Mouse (Mus musculus): ENCODE data around the gene Bfar.
"Not testable (repeated sequence)": the region's sequence is repeated elsewhere in the genome, so short reads cannot be mapped to it uniquely, and the experiment has no call there.

Gene Bfar

DNA sequence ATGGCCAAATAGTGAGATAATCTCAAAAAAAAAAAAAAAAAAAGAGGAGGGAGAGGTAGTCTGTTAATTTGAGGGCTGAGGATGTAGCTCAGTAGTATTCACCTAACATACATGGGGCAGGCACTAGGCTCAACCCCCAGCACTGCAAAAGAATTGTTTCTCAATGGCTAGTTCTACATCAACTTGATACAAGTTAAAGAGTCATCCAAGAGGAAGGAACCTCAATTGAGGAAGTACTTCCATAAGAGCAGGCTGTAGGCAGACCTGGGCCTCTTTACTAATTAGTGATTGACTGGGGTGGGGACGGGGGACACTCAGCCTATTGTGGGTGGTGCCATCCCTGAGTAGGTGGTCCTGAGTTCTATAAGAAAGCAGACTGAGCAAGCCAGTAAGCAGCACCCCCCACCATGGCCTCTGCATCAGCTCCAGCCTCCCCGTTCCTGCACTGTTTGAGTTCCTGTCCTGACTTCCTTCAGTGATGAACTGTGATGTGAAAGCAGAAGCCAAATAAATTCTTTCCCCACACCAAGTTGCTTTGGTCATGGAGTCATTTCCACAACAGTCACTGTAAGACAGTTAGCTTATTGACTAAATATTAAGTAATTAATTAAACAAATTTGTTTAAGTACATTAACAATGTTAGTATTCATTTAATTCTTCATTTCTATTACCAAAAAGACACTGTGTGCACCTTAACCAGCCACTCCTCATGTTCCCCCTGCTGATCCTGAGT is 45.3 kb downstream of the Bfar start:
- in situ Hi-C loops (cut with MboI, MseI): no loop called here

DNA sequence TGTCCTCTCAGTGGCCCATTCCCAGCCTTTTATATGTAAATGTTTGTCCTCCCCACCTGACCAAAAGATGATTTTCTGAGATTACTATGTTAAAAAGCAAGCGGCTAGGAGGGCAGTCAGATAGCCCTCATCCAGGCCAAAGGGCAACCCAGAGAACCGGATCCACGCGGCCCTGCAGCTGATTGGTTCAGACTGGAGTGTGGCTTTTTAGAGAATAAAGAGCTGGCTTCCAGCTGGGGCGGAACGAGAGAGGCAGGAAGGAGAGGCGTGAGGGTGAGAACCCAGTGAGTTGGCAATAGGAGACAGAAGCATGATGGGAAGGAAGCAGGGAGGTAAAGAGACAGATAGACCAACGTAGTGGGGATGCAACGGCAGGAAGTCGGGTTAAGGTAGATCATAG is 51.3 kb downstream of the Bfar start:
- in situ Hi-C loops (cut with MboI, MseI): no loop called here

DNA sequence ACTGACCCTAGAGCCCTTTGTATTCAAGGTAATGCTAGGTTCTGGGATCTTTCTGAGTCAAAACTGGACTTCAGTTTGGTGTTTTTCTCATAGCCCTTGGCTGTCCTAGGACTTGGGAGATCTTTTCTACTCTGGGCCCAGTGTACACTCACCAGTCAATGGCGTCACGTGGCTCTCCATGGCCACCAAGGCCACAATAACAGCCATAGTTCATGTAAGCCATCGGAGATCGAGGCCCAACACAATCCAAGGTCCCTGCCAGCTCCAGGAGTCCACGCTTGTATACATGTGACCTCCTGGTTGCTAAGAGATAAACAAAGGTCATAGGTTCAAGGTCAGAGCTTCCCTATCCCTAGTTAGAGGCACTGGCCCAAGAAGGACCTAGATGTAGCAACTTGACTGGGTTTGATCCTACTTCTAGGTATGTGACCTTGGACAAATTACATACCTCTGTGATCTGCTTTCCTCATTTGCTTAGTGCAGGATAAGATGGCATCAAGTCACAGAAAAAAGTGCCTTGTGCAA is 56.2 kb downstream of the Bfar start:
- in situ Hi-C loops (cut with MboI, MseI): no loop called here

DNA sequence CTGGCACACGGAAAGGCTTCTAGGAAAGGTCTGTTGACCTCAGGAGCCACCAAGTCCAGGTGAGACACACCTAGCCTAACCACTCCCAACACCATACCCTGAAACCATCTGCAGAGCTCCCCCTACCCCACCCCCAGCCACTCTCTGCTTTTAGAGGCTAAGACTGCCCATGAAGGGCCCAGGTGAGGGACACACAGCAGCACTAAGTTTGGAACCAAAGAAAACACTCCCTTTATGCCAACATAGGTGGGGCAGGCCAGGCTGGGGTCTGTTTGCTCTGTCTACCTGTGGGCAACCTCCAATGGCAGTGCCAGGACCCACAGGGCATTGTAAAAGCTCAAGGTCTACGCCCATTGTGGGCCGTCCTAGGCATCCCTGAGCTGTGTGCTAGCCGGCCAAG is 57.8 kb downstream of the Bfar start:
- in situ Hi-C loops (cut with MboI, MseI): no loop called here

DNA sequence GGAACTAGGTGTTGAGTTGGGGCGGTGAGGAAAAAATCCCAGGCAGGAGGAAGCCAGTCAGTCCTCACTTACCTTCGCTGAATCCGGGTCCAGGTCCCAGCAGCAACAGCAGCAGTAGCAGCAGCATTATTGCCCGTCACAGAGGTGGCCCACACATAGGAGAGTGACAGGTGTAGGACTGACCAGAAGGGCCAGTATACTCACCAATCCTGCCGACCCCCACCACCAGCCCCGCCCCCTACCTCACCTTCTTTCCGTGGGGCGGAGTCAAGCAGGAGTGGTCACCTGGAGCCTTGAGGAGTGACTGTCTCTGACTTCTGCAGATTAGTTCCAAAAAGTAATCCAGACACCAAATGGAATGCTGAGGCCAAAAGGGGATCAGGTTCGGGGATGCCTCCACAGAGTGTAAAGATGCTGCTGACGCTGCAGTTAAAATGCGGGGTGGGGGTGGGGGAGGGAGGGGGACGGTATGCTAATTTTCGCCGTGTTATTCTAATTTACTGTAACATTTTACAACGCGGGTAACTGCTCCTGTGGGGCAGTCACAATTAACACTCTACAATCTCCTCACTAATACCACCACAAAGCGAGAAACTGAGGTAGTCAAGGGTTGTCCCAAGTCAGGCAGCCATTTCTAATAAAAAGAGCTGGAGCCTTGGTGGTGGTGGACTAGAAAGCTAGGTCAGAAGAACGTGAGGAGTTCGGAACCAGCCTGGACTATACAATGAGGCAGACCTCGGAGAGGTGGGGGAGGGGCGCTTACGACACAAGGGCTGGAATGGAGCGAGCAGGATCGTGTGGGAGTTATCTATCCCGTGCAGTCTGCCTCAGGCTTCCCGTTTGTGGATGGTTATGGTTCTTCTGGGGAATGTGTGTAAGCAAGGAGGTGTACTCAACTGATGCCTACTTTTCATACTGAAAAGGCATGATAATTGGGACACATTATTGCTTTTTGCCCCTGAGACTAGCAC is 58.9 kb downstream of the Bfar start, which contains the start of gene Pla2g10:
Pla2g10 (minus strand) TSS at position 699 of the 971 bp plus-strand sequence.
- in situ Hi-C loops (cut with MboI, MseI): no loop called here

DNA sequence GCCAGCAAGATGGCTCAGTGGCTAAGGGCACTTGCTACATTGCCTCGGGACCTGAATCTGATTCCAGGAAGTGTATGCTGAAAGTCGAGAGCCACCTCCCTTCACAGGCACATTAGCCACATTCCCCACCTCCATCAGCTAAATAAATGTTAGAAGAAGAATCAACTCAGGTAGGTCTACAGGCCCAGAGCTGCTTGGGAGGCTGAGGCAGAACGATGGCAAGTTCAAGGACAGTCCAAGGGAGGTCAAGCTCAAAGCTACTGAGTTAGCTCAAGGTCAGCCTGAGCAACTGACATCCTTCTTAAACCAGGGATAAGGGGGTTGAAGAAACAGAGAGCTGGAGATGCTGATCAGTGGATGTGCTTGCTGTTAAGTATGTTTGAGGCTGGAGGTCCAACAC is 61.1 kb downstream of the Bfar start:
- in situ Hi-C loops (cut with MboI, MseI): no loop called here

DNA sequence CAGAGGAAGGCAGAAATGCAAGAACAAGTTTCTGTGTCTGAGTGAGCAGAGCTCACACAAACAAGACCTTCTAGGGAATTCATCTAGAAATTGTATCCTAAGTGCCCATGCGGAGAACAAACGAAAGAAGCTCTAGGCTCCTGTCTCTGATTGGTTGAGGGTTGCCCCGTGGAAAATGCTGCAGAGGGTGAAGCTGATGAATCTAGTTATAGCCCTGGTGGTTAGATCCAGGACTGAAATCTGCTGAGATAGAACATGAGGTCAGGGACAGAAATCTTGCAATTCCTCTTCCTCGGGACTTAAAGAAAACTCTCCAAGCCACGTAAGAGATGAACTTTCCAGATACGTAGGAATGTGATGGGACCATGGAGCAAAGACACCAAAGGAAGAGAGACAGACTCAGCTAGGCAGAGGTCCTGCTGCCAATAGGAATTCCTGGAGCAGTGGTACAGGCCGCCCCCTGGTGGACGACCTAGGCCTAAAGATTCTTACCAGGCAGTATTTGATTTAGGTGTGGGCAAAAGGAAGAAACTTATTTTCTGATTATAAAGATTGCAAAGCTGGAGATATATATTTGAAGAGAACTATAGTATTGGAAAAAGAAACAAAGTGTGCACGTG is 62.0 kb downstream of the Bfar start:
- in situ Hi-C loops (cut with MboI, MseI): no loop called here

DNA sequence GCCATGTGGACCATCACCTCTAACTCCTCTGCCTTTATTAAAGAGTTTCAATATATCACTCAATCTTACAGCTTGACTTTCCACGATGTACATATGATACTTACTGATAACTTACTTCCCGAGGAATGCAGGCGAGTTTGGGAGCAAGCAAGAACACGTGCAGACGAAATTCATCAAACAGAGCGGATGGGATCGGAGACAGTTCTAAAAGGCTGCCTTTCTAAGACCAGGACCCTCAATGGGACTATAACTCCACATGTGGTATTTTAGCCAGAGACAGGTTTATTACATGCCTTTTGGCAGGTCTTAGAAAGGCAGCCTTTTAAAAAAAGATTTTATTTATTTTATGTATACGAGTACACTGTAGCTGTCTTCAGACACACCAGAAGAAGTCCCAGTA is 64.3 kb downstream of the Bfar start:
- in situ Hi-C loops (cut with MboI, MseI): no loop called here

DNA sequence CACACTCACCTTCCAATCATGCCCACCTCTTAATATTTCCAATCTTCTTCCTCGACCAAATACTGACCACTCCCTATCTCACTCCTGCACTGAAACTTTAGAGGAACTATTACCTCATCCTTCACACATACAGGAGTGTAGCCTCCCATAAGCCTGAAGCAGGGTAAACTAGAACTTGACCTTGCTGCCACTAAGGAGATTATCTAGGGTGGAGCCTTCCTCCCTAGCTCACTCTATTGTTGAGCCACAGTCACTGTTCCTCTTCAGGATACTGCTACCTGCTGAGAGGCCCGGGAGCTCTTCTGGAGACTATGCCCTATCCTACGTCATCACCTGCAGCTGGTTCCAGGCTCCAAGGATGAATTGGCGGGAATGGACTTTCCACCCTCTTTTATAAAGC is 67.4 kb downstream of the Bfar start:
- in situ Hi-C loops (cut with MboI, MseI): not testable (repeated sequence)

DNA sequence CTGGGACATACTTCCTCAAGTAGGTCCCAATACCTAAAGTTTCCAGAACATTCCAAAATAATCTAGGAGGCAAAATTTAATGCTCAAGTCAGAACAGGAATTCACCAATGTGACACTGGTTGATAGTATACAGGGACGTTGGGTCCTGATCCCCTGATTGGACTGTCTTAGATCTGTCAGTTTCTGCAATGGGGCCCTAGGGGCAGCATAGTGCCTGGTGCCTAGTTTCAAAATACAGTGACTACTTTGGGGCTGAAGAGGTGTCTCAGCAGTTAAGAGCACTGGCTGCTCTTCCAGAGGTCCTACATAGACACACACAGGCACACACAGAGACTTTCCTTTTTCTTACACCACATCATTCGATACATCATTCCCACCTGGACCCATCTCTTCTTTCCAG is 69.2 kb downstream of the Bfar start:
- in situ Hi-C loops (cut with MboI, MseI): no loop called here

DNA sequence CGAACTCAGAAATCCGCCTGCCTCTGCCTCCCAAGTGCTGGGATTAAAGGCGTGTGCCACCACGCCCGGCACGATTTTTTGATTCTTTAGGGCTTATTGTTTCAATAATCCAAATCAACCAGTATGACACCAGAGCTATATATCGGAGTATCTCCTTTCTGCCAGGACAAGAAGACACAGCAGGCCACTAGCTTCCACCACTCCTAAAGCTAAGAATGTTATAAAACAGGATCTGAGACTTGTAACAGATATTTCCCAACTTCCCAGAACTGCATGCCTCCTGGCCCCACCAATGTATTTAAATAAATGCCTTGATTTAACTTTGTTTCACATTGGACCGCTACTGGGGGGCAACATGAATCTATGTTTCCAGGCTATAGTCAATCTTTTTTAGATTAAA is 76.0 kb downstream of the Bfar start:
- in situ Hi-C loops (cut with MboI, MseI): no loop called here

DNA sequence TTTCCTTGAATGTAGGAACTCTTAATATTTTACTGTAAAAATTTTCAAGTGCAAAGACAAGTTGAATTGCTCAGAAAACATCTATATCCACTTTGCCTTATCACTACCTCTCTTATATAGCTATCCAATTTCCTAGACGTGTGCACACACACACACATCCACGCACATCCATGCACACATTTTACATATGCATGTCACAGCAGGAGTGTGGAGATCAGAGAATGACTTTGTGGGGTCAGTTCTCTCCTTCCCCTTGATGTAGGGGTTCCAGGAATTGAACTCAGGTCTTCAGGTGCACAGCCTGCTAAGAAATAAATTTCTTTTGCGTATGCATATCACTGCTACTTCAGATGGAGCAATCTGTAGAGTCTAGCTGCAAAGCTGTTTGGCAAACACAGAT is 76.5 kb downstream of the Bfar start:
- in situ Hi-C loops (cut with MboI, MseI): no loop called here

DNA sequence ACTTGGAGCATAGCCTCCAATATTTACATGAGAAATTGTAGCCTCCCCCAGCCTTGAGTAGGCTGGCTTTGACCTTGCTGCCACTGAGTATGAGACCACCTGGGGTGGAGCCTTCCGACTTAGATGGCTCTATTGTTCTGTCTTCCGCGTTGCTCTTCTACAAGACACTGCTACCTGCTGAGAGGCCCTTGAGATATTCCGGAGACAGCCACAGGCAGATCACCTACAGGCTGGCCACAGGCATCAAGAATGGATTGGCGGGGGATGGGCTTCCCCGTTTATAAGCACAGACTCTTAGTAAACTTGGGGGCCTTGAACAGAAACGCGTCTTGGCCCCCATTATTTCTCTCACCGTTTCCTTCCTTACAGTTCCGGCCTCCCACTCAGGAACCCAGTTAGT is 77.2 kb downstream of the Bfar start:
- in situ Hi-C loops (cut with MboI, MseI): not testable (repeated sequence)

DNA sequence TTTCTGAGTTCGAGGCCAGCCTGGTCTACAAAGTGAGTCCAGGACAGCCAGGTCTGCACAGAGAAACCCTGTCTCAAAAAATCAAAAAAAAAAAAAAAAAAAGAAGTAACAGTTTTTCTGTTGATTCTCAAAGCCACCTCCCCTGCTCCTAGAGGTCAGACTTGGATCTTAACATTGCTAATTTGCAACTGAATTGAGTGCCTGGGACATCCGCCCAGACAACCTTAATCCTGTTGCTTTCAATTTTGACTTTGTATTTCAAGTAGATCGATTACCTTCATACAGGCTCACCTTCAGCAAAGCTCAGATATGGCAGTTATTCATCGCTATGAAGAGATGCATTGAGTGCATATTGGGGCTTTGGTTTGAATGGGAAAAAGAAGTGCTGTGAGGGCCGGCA is 77.6 kb downstream of the Bfar start:
- in situ Hi-C loops (cut with MboI, MseI): no loop called here

DNA sequence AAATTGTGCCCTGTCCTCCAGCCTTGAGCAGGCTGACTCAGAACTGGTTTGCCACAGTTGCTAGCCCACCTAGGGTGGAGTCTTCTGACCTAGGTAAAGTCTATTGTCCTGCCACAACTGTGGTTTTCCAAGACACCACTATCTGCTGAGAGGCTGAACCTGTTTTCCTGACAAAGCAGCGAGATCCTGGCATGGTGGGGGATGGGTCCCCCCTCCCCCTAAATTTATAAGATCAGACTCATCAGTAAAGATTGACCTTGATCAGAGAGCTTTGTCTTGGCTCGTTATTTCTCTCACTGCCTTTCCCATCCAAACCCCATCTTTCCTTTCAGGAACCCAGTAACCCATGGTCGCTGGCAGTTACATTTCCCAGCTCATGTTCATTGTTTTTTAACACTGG is 78.3 kb downstream of the Bfar start:
- in situ Hi-C loops (cut with MboI, MseI): no loop called here

DNA sequence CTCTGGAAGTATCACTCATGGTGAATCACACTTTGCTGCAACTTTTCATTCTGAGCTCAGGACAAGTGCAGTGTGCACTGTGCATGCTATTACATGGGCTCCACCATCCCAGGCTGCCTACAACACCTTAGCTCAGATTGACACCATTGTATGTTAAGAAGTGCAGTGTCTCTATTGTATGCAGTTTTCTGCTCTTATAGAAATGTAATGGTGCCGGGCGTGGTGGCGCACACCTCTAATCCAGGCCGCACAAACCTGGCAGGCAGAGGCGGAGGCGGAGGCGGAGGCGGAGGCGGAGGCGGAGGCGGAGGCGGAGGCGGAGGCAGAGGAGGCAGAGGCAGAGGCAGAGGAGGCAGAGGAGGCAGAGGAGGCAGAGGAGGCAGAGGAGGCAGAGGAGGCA is 79.0 kb downstream of the Bfar start:
- in situ Hi-C loops (cut with MboI, MseI): no loop called here
